Mouse (Mus musculus) midbrain, embryonic 11.5 days (tissue): Measurements from ENCODE around the gene Rpia. TPM values are rescaled to one million over a fixed set of nuclear protein-coding genes. Genes with fewer than 3 reads are reported as not detected.

ENCODE experiments used
- ATAC-seq: fragments of 200-750 bp; cut with Nextera tagmentation; 2 replicates; pipeline ENCODE4 v1.8.0; 2017; ENCODE audit warnings: moderate TSS enrichment, moderate library complexity; ENCODE audit not compliant: low FRiP score
- DNase-seq: peaks from one replicate; pipeline ENCODE4 v3.0.0; 2015; ENCODE audit warnings: low spot score; ENCODE audit errors: missing footprints
- H3K27ac ChIP-seq: fragments of 300-500 bp; sonication (generic); 2 replicates; pipeline ENCODE4 v1.5.1; 2014; ENCODE audit warnings: low read depth, low read length
- H3K27me3 ChIP-seq: fragments of 300-500 bp; sonication (generic); 2 replicates; pipeline ENCODE4 v1.6.1; 2014; ENCODE audit warnings: mild to moderate bottlenecking, low read length, moderate library complexity, mixed read lengths; ENCODE audit not compliant: control insufficient read depth, insufficient read depth
- H3K36me3 ChIP-seq: fragments of 300-500 bp; sonication (generic); 2 replicates; pipeline ENCODE4 v1.6.1; 2014; ENCODE audit warnings: mild to moderate bottlenecking, low read length, moderate library complexity, mixed read lengths; ENCODE audit not compliant: control insufficient read depth, insufficient read depth
- H3K4me1 ChIP-seq: fragments of 300-500 bp; sonication (generic); 2 replicates; pipeline ENCODE4 v1.6.1; 2014; ENCODE audit warnings: low read length; ENCODE audit not compliant: control insufficient read depth, insufficient read depth
- H3K4me2 ChIP-seq: fragments of 300-500 bp; sonication (generic); 2 replicates; pipeline ENCODE4 v1.6.1; 2014; ENCODE audit warnings: mild to moderate bottlenecking, moderate library complexity
- H3K4me3 ChIP-seq: fragments of 300-500 bp; sonication (generic); 2 replicates; pipeline ENCODE4 v1.5.1; 2014; ENCODE audit warnings: low read depth, low read length
- H3K9ac ChIP-seq: fragments of 300-500 bp; sonication (generic); 2 replicates; pipeline ENCODE4 v1.6.1; 2014; ENCODE audit warnings: low read length
- H3K9me3 ChIP-seq: fragments of 300-500 bp; sonication (generic); 2 replicates; pipeline ENCODE4 v1.6.1; 2016; ENCODE audit warnings: low read length; ENCODE audit not compliant: control insufficient read depth
- WGBS: fragments of 180-500 bp; shearing (Covaris S2); extraction: QIAGEN DNeasy Blood & Tissue Kit; methylation state at CpG from one replicate; pipeline ENCODE4 v1.1.7; 2014; 5-methylcytosine and 5-hydroxymethylcytosine counted together
- polyA plus RNA-seq: library from polyadenylated mRNA; unstranded; fragments of >200 nt; fragmentation: Nextera tagmentation; extraction: Ambion mirVana; gene quantifications from 2 replicates; pipeline ENCODE4 v1.2.1, GENCODE M21; 2014

Gene Rpia
- polyA plus RNA-seq, 1 experiment from 2014 or later = 1.9 TPM

- H3K27me3 ChIP-seq = no peaks in the 10 kb centered on the region
- H3K36me3 ChIP-seq = no peaks in the 10 kb centered on the region
- no peak overlapping the region for H3K27ac ChIP-seq
- no peaks in the 10 kb centered on the region for H3K9me3 ChIP-seq
- no peaks in the 10 kb centered on the region for H3K4me1 ChIP-seq
- DNase-seq = peak; percentile 37
- H3K4me2 ChIP-seq = no peak overlapping the region
- H3K9ac ChIP-seq = no peak overlapping the region
- 88% methylated on average over 5 of the region's 5 CpGs for WGBS
- no peak overlapping the region for H3K4me3 ChIP-seq
- ATAC-seq = no peak
These were observed 18.3 kb downstream of the Rpia start for GRCm38 (mm10) chr6:70773769-70774168.

- ATAC-seq (peak; percentile 80; the same call in 1 of the 2 replicates), DNase-seq (peak; percentile 98)
- H3K4me2 ChIP-seq = no peak overlapping the region
- no peak overlapping the region for H3K9ac ChIP-seq
- no peaks in the 10 kb centered on the region for H3K9me3 ChIP-seq
- no peak overlapping the region for H3K4me3 ChIP-seq
- no peaks in the 10 kb centered on the region for H3K4me1 ChIP-seq
- H3K27ac ChIP-seq = no peak overlapping the region
- no peaks in the 10 kb centered on the region for H3K27me3 ChIP-seq
- 42% methylated on average over 6 of the region's 6 CpGs for WGBS
- peaks cover 3% of the 10 kb centered on the region; the same call in 1 of the 2 replicates for H3K36me3 ChIP-seq
These were observed 23.3 kb downstream of the Rpia start for GRCm38 (mm10) chr6:70768769-70769168.

GRCm38 (mm10) chr6:70765076-70765475 is 27.0 kb downstream of the Rpia start:
- no peak overlapping the region for H3K4me2 ChIP-seq
- 90% methylated on average over 8 of the region's 8 CpGs for WGBS
- H3K4me3 ChIP-seq = no peak overlapping the region
- H3K4me1 ChIP-seq = no peaks in the 10 kb centered on the region
- ATAC-seq = no peak
- H3K9me3 ChIP-seq = no peaks in the 10 kb centered on the region
- no peak overlapping the region for H3K9ac ChIP-seq
- DNase-seq = peak; percentile 68
- H3K36me3 ChIP-seq = peaks cover 3% of the 10 kb centered on the region; the same call in 1 of the 2 replicates
- H3K27ac ChIP-seq = no peak overlapping the region
- no peaks in the 10 kb centered on the region for H3K27me3 ChIP-seq

DNA sequence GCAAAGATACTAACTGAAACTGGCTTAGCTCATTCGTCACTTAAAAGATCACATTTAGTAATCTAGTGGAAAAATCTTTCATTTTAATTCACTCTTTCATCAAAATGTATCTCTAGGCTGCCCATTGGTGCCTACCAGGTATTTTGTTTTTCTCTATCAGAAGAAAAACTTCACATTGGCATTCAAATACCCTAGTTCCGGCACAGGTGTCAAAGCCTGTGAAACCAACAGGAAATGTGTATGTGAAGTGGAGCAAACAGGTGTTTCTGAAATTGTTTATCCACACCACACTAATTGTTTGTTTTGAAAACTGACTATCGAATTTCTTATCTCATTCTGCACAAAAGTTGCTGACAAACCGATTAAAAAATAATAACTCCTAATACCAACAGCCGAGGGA is 27.5 kb downstream of the Rpia start:
- Histone ChIP-seq H3K9me3 (no peaks in the 10 kb centered on the region), H3K9ac (no peak overlapping the region), H3K4me2 (no peak overlapping the region), H3K27ac (no peak overlapping the region), H3K4me3 (no peak overlapping the region), H3K4me1 (no peaks in the 10 kb centered on the region), H3K27me3 (no peaks in the 10 kb centered on the region), H3K36me3 (peaks cover 3% of the 10 kb centered on the region; the same call in 1 of the 2 replicates)
- no peak for ATAC-seq
- DNase-seq = peak; percentile 45
- 96% methylated on average over 5 of the region's 5 CpGs for WGBS

DNA sequence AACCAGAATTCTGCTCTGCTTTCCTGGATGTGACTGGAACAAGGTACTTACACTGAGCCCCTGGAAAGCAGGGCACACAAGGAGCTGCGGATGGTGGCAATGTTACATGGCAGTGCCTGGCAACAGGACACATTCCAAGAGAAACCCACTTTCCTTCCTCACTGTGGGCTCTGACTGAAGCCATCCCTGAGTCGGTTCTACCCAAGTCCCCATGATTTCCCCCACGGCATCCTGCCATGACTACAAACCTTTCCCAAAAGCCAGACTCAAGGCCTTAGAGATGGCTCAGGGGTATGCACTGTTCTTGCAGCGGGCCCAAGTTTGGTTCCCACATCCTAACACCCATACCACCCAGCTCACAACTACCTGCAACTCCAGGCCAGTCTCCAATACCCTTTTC is 28.2 kb downstream of the Rpia start:
- H3K4me1 ChIP-seq = no peaks in the 10 kb centered on the region
- 93% methylated on average over 4 of the region's 4 CpGs for WGBS
- no peaks in the 10 kb centered on the region for H3K9me3 ChIP-seq
- no peaks in the 10 kb centered on the region for H3K27me3 ChIP-seq
- H3K4me2 ChIP-seq = no peak overlapping the region
- ATAC-seq (no peak), DNase-seq (peak; percentile 67)
- no peak overlapping the region for H3K4me3 ChIP-seq
- no peak overlapping the region for H3K27ac ChIP-seq
- no peak overlapping the region for H3K9ac ChIP-seq
- H3K36me3 ChIP-seq = peaks cover 3% of the 10 kb centered on the region; the same call in 1 of the 2 replicates

GRCm38 (mm10) chr6:70762659-70763058 is 29.4 kb downstream of the Rpia start:
- ATAC-seq (no peak), DNase-seq (peak; percentile 37)
- WGBS = 91% methylated on average over 6 of the region's 6 CpGs
- Histone ChIP-seq H3K36me3 (peaks cover 3% of the 10 kb centered on the region; the same call in 1 of the 2 replicates), H3K9me3 (no peaks in the 10 kb centered on the region), H3K9ac (no peak overlapping the region), H3K4me3 (no peak overlapping the region), H3K27ac (no peak overlapping the region), H3K4me2 (no peak overlapping the region), H3K27me3 (no peaks in the 10 kb centered on the region), H3K4me1 (no peaks in the 10 kb centered on the region)

- Histone ChIP-seq H3K4me3 (no peak overlapping the region), H3K36me3 (peaks cover 3% of the 10 kb centered on the region; the same call in 1 of the 2 replicates), H3K9me3 (no peaks in the 10 kb centered on the region), H3K27ac (no peak overlapping the region), H3K4me2 (no peak overlapping the region), H3K27me3 (no peaks in the 10 kb centered on the region), H3K9ac (no peak overlapping the region), H3K4me1 (no peaks in the 10 kb centered on the region)
- no peak for DNase-seq
- WGBS = 84% methylated on average over 4 of the region's 4 CpGs
- no peak for ATAC-seq
These were observed 31.1 kb downstream of the Rpia start for GRCm38 (mm10) chr6:70760951-70761350.

DNA sequence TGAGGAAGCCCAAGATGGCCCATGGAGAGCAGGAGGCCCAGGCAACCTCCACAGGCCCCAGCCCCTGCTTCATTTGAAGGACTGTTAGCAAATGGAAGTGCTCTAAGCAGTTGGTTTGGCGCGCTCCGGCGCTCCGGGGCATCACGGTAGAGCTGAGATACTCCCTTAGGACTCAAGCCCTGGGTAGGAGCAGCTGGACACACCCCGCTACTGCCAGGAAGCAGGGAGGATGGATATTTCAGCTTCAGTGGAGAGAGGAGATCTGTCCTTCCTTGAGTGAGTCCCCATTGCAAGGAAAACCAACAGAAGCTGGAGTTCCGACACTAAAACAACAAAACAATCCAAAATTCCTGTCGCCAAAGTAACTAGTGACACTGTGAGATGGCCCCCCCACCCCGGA is 37.2 kb downstream of the Rpia start:
- H3K27me3 ChIP-seq = no peaks in the 10 kb centered on the region
- ATAC-seq = no peak
- H3K4me3 ChIP-seq = no peak overlapping the region
- no peak overlapping the region for H3K9ac ChIP-seq
- peak; percentile 71 for DNase-seq
- WGBS = 90% methylated on average over 10 of the region's 10 CpGs
- H3K36me3 ChIP-seq = no peaks in the 10 kb centered on the region
- no peaks in the 10 kb centered on the region for H3K4me1 ChIP-seq
- H3K4me2 ChIP-seq = no peak overlapping the region
- no peak overlapping the region for H3K27ac ChIP-seq
- no peaks in the 10 kb centered on the region for H3K9me3 ChIP-seq

DNA sequence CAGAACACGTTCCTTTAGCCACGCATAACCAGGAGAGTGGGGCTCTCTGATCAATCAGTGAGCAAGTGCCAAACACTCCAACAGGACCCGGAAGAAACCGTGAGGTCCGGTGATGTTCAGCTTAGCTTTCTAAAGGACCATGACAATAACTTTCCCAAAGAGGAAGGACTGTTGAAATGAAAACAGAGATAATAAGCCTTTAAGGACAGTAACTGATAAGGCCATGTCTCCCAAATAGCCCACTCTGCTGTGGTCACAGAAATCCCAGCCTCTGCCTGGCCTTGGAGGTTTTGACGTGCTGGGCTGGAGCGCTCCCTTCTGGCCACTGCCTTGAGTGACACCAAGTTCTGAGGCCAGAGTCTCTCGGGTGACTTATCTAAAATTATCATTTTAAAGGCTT is 39.7 kb downstream of the Rpia start:
- Histone ChIP-seq H3K9ac (no peak overlapping the region), H3K4me1 (no peaks in the 10 kb centered on the region), H3K27ac (no peak overlapping the region), H3K4me3 (no peak overlapping the region), H3K9me3 (no peaks in the 10 kb centered on the region), H3K36me3 (no peaks in the 10 kb centered on the region), H3K27me3 (no peaks in the 10 kb centered on the region), H3K4me2 (no peak overlapping the region)
- no peak for DNase-seq
- ATAC-seq = peak; percentile 61; the same call in 1 of the 2 replicates
- WGBS = 54% methylated on average over 8 of the region's 8 CpGs
